Mouse (Mus musculus): Measurements from ENCODE around the gene Hbs1l.

The Hbs1l gene

GRCm38 (mm10) chr10:21313732-21314131, 18.0 kb downstream of the Hbs1l start:
- DNase-seq = no peak

- no peak for DNase-seq
These were observed 20.3 kb downstream of the Hbs1l start for GRCm38 (mm10) chr10:21316123-21316522.

- DNase-seq = no peak
These were observed 22.5 kb downstream of the Hbs1l start for GRCm38 (mm10) chr10:21318250-21318649.

GRCm38 (mm10) chr10:21318996-21319395, 23.2 kb downstream of the Hbs1l start:
- no peak for DNase-seq

- DNase-seq = no peak
These were observed 24.8 kb downstream of the Hbs1l start for GRCm38 (mm10) chr10:21320601-21321000.

- no peak for DNase-seq
These were observed 30.6 kb downstream of the Hbs1l start for GRCm38 (mm10) chr10:21326352-21326751.

- peak; percentile 7 for DNase-seq
These were observed 31.9 kb downstream of the Hbs1l start for GRCm38 (mm10) chr10:21327605-21328135.

GRCm38 (mm10) chr10:21334349-21335105, 38.7 kb downstream of the Hbs1l start:
- DNase-seq = peak; percentile 5

- no peak for DNase-seq
These were observed 39.8 kb downstream of the Hbs1l start for GRCm38 (mm10) chr10:21335534-21335933.

- peak; percentile 21 for DNase-seq
These were observed 41.4 kb downstream of the Hbs1l start for GRCm38 (mm10) chr10:21337191-21337590.

- DNase-seq = no peak
These were observed 45.9 kb downstream of the Hbs1l start for GRCm38 (mm10) chr10:21341706-21342105.

GRCm38 (mm10) chr10:21342331-21343005, 46.7 kb downstream of the Hbs1l start:
- DNase-seq = no peak

GRCm38 (mm10) chr10:21347332-21347731, 51.6 kb downstream of the Hbs1l start:
- DNase-seq = no peak

GRCm38 (mm10) chr10:21349449-21349848, 53.7 kb downstream of the Hbs1l start:
- no peak for DNase-seq

GRCm38 (mm10) chr10:21349946-21350345, 54.2 kb downstream of the Hbs1l start:
- DNase-seq = no peak

GRCm38 (mm10) chr10:21350531-21351515, 55.0 kb downstream of the Hbs1l start:
- no peak for DNase-seq

GRCm38 (mm10) chr10:21351766-21352165, 56.0 kb downstream of the Hbs1l start:
- no peak for DNase-seq

GRCm38 (mm10) chr10:21353890-21354289, 58.1 kb downstream of the Hbs1l start:
- no peak for DNase-seq

GRCm38 (mm10) chr10:21354506-21354905, 58.7 kb downstream of the Hbs1l start:
- DNase-seq = no peak

- DNase-seq = no peak
These were observed 62.2 kb downstream of the Hbs1l start for GRCm38 (mm10) chr10:21357986-21358385.

- DNase-seq = no peak
These were observed 63.3 kb downstream of the Hbs1l start for GRCm38 (mm10) chr10:21359086-21359485.

- DNase-seq = no peak
These were observed 66.1 kb downstream of the Hbs1l start for GRCm38 (mm10) chr10:21361871-21362270.

GRCm38 (mm10) chr10:21363297-21363696, 67.5 kb downstream of the Hbs1l start:
- no peak for DNase-seq

All from lung, postnatal 14 days (tissue).